Mouse (Mus musculus): ENCODE results near the gene Psap. TPM values are rescaled to one million over a fixed set of nuclear protein-coding genes. Genes with fewer than 3 reads are reported as not detected.

The Psap gene
- total and polyA plus RNA-seq, 2 experiments = 227 to 584 TPM

DNA sequence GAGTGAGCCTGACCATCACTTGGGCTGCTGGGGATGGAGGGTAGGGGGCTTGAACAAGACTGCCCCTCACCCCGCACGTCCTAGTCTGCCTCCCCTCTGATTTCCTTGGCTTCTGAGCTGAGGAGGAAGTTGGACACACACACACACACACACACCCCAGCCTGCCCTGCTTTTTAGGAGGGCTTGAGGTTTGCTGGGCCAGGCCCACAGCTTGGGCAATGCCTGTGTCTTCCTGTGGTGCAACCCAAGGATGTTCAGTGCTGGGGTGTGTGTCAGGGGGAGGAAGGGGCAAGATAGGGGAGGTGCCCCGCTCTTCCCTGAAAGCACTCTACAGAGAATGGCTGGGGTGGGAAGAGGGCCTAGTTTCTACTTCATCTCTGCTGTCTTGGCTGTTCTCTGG is 66.7 kb downstream of the Psap start:
- DNase-seq (ENCODE audit: extremely low read depth, low read depth, low spot score) = no peak
- no peaks in the 10 kb centered on the region for H3K4me1 ChIP-seq (ENCODE audit: control insufficient read depth, insufficient read depth, low read length)
- TF ChIP-seq POLR2A (IDR thresholded peaks at IDR 0.05; ENCODE audit: extremely low read depth, insufficient read depth, low read length) (no peak), CTCF (IDR thresholded peaks at IDR 0.05; ENCODE audit: low read depth, low read length) (no peak)
- H3K36me3 ChIP-seq (ENCODE audit: control insufficient read depth, insufficient read depth, low read length) = no peaks in the 10 kb centered on the region
- no peaks in the 10 kb centered on the region for H3K27me3 ChIP-seq (ENCODE audit: control insufficient read depth, insufficient read depth, low read length)
- H3K79me2 ChIP-seq (ENCODE audit: control insufficient read depth, insufficient read depth, low read length) = no peaks in the 10 kb centered on the region
- H3K9ac ChIP-seq (ENCODE audit: low read depth, low read length) = no peak overlapping the region
- no peak overlapping the region for H3K27ac ChIP-seq (replicated peaks; ENCODE audit: insufficient read depth, low read depth, low read length)
- WGBS = 79% methylated on average over 3 of the region's 3 CpGs
- H3K4me3 ChIP-seq (ENCODE audit: insufficient read depth, low read depth, low read length) = no peak overlapping the region

DNA sequence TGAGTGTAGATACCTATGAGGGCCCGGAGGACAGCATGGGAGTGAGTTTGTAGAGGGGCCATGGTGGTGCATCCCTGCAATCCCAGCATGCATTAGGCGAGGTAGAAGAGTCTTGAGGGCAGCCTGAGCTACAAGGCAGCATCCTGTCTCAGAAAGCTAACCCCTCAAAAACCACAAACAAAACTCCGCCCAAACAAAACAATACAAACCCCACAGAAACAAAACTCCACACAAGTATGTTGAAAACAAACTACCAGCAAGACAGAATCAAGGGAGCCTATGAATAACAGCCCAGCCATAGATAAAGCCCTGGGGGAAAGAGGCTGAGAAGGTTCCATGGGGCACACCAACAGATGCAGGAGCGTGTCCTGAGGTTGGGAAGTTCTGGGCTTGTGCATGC is 68.6 kb downstream of the Psap start:
- no peak for DNase-seq (ENCODE audit: extremely low read depth, low read depth, low spot score)
- no peak overlapping the region for H3K9ac ChIP-seq (ENCODE audit: low read depth, low read length)
- H3K27me3 ChIP-seq (ENCODE audit: control insufficient read depth, insufficient read depth, low read length) = no peaks in the 10 kb centered on the region
- H3K27ac ChIP-seq (replicated peaks; ENCODE audit: insufficient read depth, low read depth, low read length) = no peak overlapping the region
- H3K36me3 ChIP-seq (ENCODE audit: control insufficient read depth, insufficient read depth, low read length) = no peaks in the 10 kb centered on the region
- TF ChIP-seq POLR2A (IDR thresholded peaks at IDR 0.05; ENCODE audit: extremely low read depth, insufficient read depth, low read length) = no peak
- no peak for TF ChIP-seq CTCF (IDR thresholded peaks at IDR 0.05; ENCODE audit: low read depth, low read length)
- peaks cover under 1% of the 10 kb centered on the region for H3K4me1 ChIP-seq (ENCODE audit: control insufficient read depth, insufficient read depth, low read length)
- H3K79me2 ChIP-seq (ENCODE audit: control insufficient read depth, insufficient read depth, low read length) = no peaks in the 10 kb centered on the region
- 87% methylated on average over 4 of the region's 4 CpGs for WGBS
- H3K4me3 ChIP-seq (ENCODE audit: insufficient read depth, low read depth, low read length) = no peak overlapping the region

DNA sequence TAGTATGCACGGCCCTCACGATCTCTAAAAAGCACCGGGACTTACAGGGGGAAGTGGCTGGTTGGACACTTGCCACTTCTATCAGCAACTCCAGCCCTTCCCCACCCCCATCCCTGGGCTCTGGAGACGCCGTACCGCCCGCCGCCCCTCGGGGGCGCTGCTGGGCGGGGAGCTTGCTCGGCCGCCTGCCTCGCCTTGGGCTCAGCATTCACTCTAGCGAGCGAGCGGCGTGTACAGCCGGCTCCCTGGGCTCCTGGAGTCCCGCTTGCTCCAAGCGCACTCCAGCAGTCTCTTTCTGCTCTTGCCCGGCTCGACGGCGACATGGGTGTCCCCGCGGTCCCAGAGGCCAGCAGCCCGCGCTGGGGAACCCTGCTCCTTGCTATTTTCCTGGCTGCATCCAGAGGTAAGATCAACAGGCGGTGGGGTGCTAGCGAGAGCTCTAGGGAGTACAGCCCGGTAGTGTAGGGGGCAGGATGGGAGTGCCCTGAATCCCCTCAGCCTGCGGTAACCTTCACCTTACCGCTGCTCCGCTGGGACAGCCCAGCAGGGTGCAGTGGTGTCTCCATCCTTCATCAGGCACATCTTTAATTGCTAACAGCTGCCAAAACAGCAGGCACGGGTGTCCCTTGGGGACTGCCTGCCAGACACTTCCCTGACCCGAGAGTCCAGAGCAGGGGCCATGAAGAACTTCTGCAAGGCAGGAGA is 69.4 kb downstream of the Psap start, which contains the start of gene Vsir:
Vsir (plus strand) TSS at position 151 of the 705 bp plus-strand sequence.
- Histone ChIP-seq H3K79me2 (ENCODE audit: control insufficient read depth, insufficient read depth, low read length) (no peaks in the 10 kb centered on the region), H3K9ac (ENCODE audit: low read depth, low read length) (peak within 1 kb of the TSS; percentile 78), H3K4me3 (ENCODE audit: insufficient read depth, low read depth, low read length) (peak within 1 kb of the TSS; percentile 66), H3K27me3 (ENCODE audit: control insufficient read depth, insufficient read depth, low read length) (no peaks in the 10 kb centered on the region), H3K27ac (replicated peaks; ENCODE audit: insufficient read depth, low read depth, low read length) (peak within 1 kb of the TSS; percentile 45), H3K4me1 (ENCODE audit: control insufficient read depth, insufficient read depth, low read length) (peaks cover 6% of the 10 kb centered on the region), H3K36me3 (ENCODE audit: control insufficient read depth, insufficient read depth, low read length) (no peaks in the 10 kb centered on the region)
- under 1% methylated on average over 37 of the region's 37 CpGs for WGBS
- TF ChIP-seq POLR2A (IDR thresholded peaks at IDR 0.05; ENCODE audit: extremely low read depth, insufficient read depth, low read length) = peak; percentile 47
- TF ChIP-seq CTCF (IDR thresholded peaks at IDR 0.05; ENCODE audit: low read depth, low read length) = peak; percentile 80
- peak; percentile 27 for DNase-seq (ENCODE audit: extremely low read depth, low read depth, low spot score)

- H3K27ac ChIP-seq (replicated peaks; ENCODE audit: insufficient read depth, low read depth, low read length) = peak overlapping the region; percentile 45
- H3K4me1 ChIP-seq (ENCODE audit: control insufficient read depth, insufficient read depth, low read length) = peaks cover 6% of the 10 kb centered on the region
- peak overlapping the region; percentile 66 for H3K4me3 ChIP-seq (ENCODE audit: insufficient read depth, low read depth, low read length)
- H3K36me3 ChIP-seq (ENCODE audit: control insufficient read depth, insufficient read depth, low read length) = no peaks in the 10 kb centered on the region
- H3K27me3 ChIP-seq (ENCODE audit: control insufficient read depth, insufficient read depth, low read length) = no peaks in the 10 kb centered on the region
- 66% methylated on average over 9 of the region's 9 CpGs for WGBS
- no peak for TF ChIP-seq POLR2A (IDR thresholded peaks at IDR 0.05; ENCODE audit: extremely low read depth, insufficient read depth, low read length)
- TF ChIP-seq CTCF (IDR thresholded peaks at IDR 0.05; ENCODE audit: low read depth, low read length) = no peak
- H3K9ac ChIP-seq (ENCODE audit: low read depth, low read length) = peak overlapping the region; percentile 78
- no peak for DNase-seq (ENCODE audit: extremely low read depth, low read depth, low spot score)
- H3K79me2 ChIP-seq (ENCODE audit: control insufficient read depth, insufficient read depth, low read length) = no peaks in the 10 kb centered on the region
Observed at GRCm38 (mm10) chr10:60347768-60348610, 70.6 kb downstream of the Psap start.

- Histone ChIP-seq H3K27ac (replicated peaks; ENCODE audit: insufficient read depth, low read depth, low read length) (no peak overlapping the region; the same call in 1 of the 2 replicates), H3K27me3 (ENCODE audit: control insufficient read depth, insufficient read depth, low read length) (no peaks in the 10 kb centered on the region), H3K4me3 (ENCODE audit: insufficient read depth, low read depth, low read length) (no peak overlapping the region; the same call in none of the 2 replicates), H3K79me2 (ENCODE audit: control insufficient read depth, insufficient read depth, low read length) (no peaks in the 10 kb centered on the region), H3K9ac (ENCODE audit: low read depth, low read length) (peak overlapping the region; percentile 22; the same call in 1 of the 2 replicates), H3K4me1 (ENCODE audit: control insufficient read depth, insufficient read depth, low read length) (peaks cover 6% of the 10 kb centered on the region), H3K36me3 (ENCODE audit: control insufficient read depth, insufficient read depth, low read length) (no peaks in the 10 kb centered on the region)
- WGBS = 62% methylated on average over 6 of the region's 6 CpGs
- no peak for TF ChIP-seq CTCF (IDR thresholded peaks at IDR 0.05; ENCODE audit: low read depth, low read length)
- DNase-seq (ENCODE audit: extremely low read depth, low read depth, low spot score) = peak; percentile 18
Observed at GRCm38 (mm10) chr10:60349056-60349455, 71.6 kb downstream of the Psap start.

Data from liver, adult 2 months (tissue).